Mouse (Mus musculus): ENCODE data around the gene Tmem100.

- TF ChIP-seq CTCF (IDR thresholded peaks at IDR 0.05; ENCODE audit: control insufficient read depth, insufficient read depth, low read length) (no peak), POLR2A (IDR thresholded peaks at IDR 0.05; ENCODE audit: borderline replicate concordance, control insufficient read depth, low read depth, low read length) (no peak)
Measured at GRCm38 (mm10) chr11:90057070-90057469, 26.9 kb downstream of the Tmem100 start.

All from bone marrow, adult 2 months (tissue).